Mouse (Mus musculus) hindbrain, embryonic 10.5 days (tissue): ENCODE data around the gene Uts2. TPM values are rescaled to one million over a fixed set of nuclear protein-coding genes. Genes with fewer than 3 reads are reported as not detected.

Source experiments
- DNase-seq: peaks from one replicate; pipeline ENCODE4 v3.0.0-alpha.2; 2017; ENCODE audit warnings: low spot score
- H3K27ac ChIP-seq: fragments of 300-500 bp; sonication (generic); 2 replicates; pipeline ENCODE4 v1.5.1; 2016; ENCODE audit warnings: mild to moderate bottlenecking, moderate library complexity
- H3K27me3 ChIP-seq: fragments of 300-500 bp; sonication (generic); 2 replicates; pipeline ENCODE4 v1.6.1; 2016; ENCODE audit warnings: mild to moderate bottlenecking; ENCODE audit not compliant: poor library complexity, insufficient read depth, severe bottlenecking
- H3K36me3 ChIP-seq: fragments of 300-500 bp; sonication (generic); 2 replicates; pipeline ENCODE4 v1.6.1; 2016; ENCODE audit warnings: mild to moderate bottlenecking, moderate library complexity
- H3K4me1 ChIP-seq: fragments of 300-500 bp; sonication (generic); replicated peaks from 2 replicates; pipeline ENCODE4 v1.6.1; 2016; ENCODE audit warnings: mild to moderate bottlenecking
- H3K4me3 ChIP-seq: fragments of 300-500 bp; sonication (generic); 2 replicates; pipeline ENCODE4 v1.5.1; 2016; ENCODE audit warnings: mild to moderate bottlenecking, moderate library complexity
- H3K9me3 ChIP-seq: fragments of 300-500 bp; sonication (generic); 2 replicates; pipeline ENCODE4 v1.6.1; 2016; ENCODE audit warnings: mild to moderate bottlenecking, moderate library complexity
- WGBS: fragments of 180-500 bp; shearing (Covaris S2); methylation state at CpG from one replicate; pipeline ENCODE4 v1.1.7; 2016; 5-methylcytosine and 5-hydroxymethylcytosine counted together
- polyA plus RNA-seq: library from polyadenylated mRNA; unstranded; fragments of >200 nt; fragmentation: Nextera tagmentation; extraction: Ambion mirVana; gene quantifications from 2 replicates; pipeline ENCODE4 v1.2.1, GENCODE M21; 2016

The Uts2 gene
- not detected in 2 replicates for polyA plus RNA-seq

GRCm38 (mm10) chr4:150996797-150997196 is at the start of gene Uts2:
Gene Uts2, plus strand, starts transcription at chr4:150997097.
- Histone ChIP-seq H3K4me1 (peaks cover 12% of the 10 kb centered on the region; the same call in 1 of the 2 replicates), H3K4me3 (no peak within 1 kb of the TSS), H3K9me3 (no peaks in the 10 kb centered on the region; the same call in 1 of the 2 replicates), H3K27me3 (no peaks in the 10 kb centered on the region), H3K36me3 (no peaks in the 10 kb centered on the region), H3K27ac (no peak within 1 kb of the TSS)
- WGBS = 91% methylated on average over 7 of the region's 7 CpGs
- DNase-seq = no peak

GRCm38 (mm10) chr4:150950972-150951371 is 45.9 kb upstream of the Uts2 start:
- no peak for DNase-seq
- Histone ChIP-seq H3K27me3 (no peaks in the 10 kb centered on the region), H3K9me3 (no peaks in the 10 kb centered on the region), H3K4me1 (0 out of 2 replicates have a peak, but pooled peaks cover 2% of the 10 kb centered on the region), H3K4me3 (no peak overlapping the region), H3K27ac (no peak overlapping the region), H3K36me3 (no peaks in the 10 kb centered on the region)
- WGBS = 88% methylated on average over 10 of the region's 10 CpGs

GRCm38 (mm10) chr4:150956369-150957105 is 40.4 kb upstream of the Uts2 start:
- H3K36me3 ChIP-seq = no peaks in the 10 kb centered on the region
- H3K9me3 ChIP-seq = no peaks in the 10 kb centered on the region
- no peaks in the 10 kb centered on the region for H3K27me3 ChIP-seq
- no peak overlapping the region for H3K4me3 ChIP-seq
- no peak for DNase-seq
- H3K27ac ChIP-seq = no peak overlapping the region
- 0 out of 2 replicates have a peak, but pooled peaks cover 2% of the 10 kb centered on the region for H3K4me1 ChIP-seq
- WGBS = 85% methylated on average over 13 of the region's 13 CpGs

DNA sequence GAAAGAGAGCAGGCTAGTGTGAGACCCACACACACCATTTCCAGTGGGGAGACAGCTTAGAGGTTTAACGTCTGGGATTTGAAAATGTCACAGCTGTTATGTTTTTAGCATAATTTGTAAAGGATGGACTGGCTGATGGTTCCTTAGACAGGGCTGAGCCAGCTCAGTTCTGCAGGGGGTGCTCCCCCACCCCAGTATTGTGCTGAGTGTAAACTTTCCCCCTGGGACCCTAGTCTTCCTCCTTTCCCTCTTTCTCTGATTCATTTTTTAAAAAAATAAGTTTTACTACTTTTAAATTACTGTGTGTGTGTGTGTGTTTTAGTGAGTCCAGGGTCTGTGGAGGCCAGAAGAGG is 39.8 kb upstream of the Uts2 start:
- Histone ChIP-seq H3K9me3 (no peaks in the 10 kb centered on the region), H3K4me3 (no peak overlapping the region), H3K4me1 (no peaks in the 10 kb centered on the region), H3K36me3 (no peaks in the 10 kb centered on the region), H3K27me3 (no peaks in the 10 kb centered on the region), H3K27ac (no peak overlapping the region)
- DNase-seq = no peak
- 82% methylated on average over 1 of the region's 1 CpGs for WGBS

- H3K27me3 ChIP-seq = no peaks in the 10 kb centered on the region
- H3K36me3 ChIP-seq = no peaks in the 10 kb centered on the region
- no peak overlapping the region for H3K4me3 ChIP-seq
- WGBS = 82% methylated on average over 7 of the region's 7 CpGs
- no peak overlapping the region for H3K27ac ChIP-seq
- DNase-seq = no peak
- no peaks in the 10 kb centered on the region for H3K9me3 ChIP-seq
- H3K4me1 ChIP-seq = no peaks in the 10 kb centered on the region
These were observed 38.4 kb upstream of the Uts2 start for GRCm38 (mm10) chr4:150958536-150958935.

DNA sequence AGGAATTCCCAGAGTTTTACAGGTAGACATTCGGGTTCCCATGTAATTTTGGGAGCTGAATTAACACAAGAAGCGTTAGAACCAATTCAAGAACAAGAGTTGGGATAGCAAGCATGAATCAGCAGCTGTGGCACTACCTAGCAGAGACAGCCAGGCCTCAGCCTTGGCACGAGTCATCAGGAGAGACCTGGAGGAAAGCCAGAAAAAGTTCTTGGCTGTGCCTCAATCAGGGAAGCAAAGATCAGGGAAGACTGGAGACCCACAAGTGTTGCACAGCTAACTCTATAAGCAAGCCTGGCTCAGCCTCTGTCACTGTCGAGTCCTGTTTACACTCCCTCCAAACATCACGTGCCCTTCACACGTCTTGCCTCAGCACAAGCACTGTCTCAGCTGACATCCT is 34.7 kb upstream of the Uts2 start:
- no peaks in the 10 kb centered on the region for H3K9me3 ChIP-seq
- 78% methylated on average over 6 of the region's 6 CpGs for WGBS
- no peaks in the 10 kb centered on the region for H3K27me3 ChIP-seq
- H3K36me3 ChIP-seq = no peaks in the 10 kb centered on the region
- H3K4me1 ChIP-seq = peaks cover 4% of the 10 kb centered on the region; the same call in 1 of the 2 replicates
- H3K4me3 ChIP-seq = no peak overlapping the region
- no peak for DNase-seq
- no peak overlapping the region for H3K27ac ChIP-seq

DNA sequence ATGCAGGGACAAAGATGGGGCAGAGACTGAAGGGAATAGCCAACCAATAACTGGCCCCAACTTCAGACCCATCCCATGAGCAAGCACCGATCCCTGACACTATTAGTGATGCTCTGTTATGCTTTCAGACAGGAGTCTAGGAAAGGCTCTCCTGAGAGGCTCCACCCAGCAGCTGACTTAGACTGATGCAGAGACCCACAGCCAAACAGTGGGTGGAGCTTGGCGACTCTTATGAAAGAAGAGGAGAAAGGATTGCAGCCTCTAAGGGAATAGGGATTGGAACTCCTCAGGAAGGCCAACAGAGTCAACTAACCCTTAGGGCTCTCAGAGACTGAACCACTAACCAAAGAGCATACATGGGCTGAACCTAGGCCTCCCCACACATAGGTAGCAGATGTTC is 33.2 kb upstream of the Uts2 start:
- H3K4me3 ChIP-seq = no peak overlapping the region
- H3K27me3 ChIP-seq = no peaks in the 10 kb centered on the region
- H3K27ac ChIP-seq = no peak overlapping the region
- H3K4me1 ChIP-seq = peaks cover 4% of the 10 kb centered on the region; the same call in 1 of the 2 replicates
- no peak for DNase-seq
- no peaks in the 10 kb centered on the region for H3K9me3 ChIP-seq
- H3K36me3 ChIP-seq = no peaks in the 10 kb centered on the region
- 72% methylated on average over 2 of the region's 2 CpGs for WGBS

- 18% methylated on average over 25 of the region's 25 CpGs for WGBS
- H3K27ac ChIP-seq = no peak overlapping the region
- no peaks in the 10 kb centered on the region for H3K9me3 ChIP-seq
- H3K4me3 ChIP-seq = peak overlapping the region; percentile 40
- H3K4me1 ChIP-seq = peaks cover 4% of the 10 kb centered on the region; the same call in 1 of the 2 replicates
- H3K27me3 ChIP-seq = no peaks in the 10 kb centered on the region
- H3K36me3 ChIP-seq = no peaks in the 10 kb centered on the region
- peak; percentile 84 for DNase-seq
These were observed 32.0 kb upstream of the Uts2 start for GRCm38 (mm10) chr4:150964635-150965554.

DNA sequence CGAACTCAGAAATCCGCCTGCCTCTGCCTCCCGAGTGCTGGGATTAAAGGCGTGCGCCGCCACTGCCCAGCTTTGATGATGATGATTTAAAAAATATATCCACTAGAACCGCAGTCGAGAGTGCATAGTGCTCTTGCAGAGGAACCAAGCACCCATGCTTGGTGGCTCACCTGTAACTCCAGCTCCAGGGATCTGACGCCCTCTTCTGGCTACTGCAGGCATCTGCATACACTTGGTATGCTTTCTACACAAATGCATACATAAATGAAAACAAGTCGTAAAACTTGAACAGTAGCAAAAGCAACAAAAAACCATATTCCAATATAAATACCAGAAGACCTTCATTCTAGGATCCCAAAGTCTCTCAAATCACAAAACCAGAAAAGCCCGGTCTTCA is 31.3 kb upstream of the Uts2 start:
- 72% methylated on average over 11 of the region's 11 CpGs for WGBS
- Histone ChIP-seq H3K27ac (no peak overlapping the region), H3K4me1 (peaks cover 4% of the 10 kb centered on the region; the same call in 1 of the 2 replicates), H3K27me3 (no peaks in the 10 kb centered on the region), H3K36me3 (no peaks in the 10 kb centered on the region), H3K9me3 (no peaks in the 10 kb centered on the region), H3K4me3 (no peak overlapping the region)
- no peak for DNase-seq

- WGBS = 21% methylated on average over 7 of the region's 7 CpGs
- Histone ChIP-seq H3K4me1 (peaks cover 4% of the 10 kb centered on the region; the same call in 1 of the 2 replicates), H3K9me3 (no peaks in the 10 kb centered on the region), H3K4me3 (no peak overlapping the region), H3K27ac (no peak overlapping the region), H3K36me3 (no peaks in the 10 kb centered on the region), H3K27me3 (no peaks in the 10 kb centered on the region)
- peak; percentile 45 for DNase-seq
These were observed 30.3 kb upstream of the Uts2 start for GRCm38 (mm10) chr4:150966556-150966955.

DNA sequence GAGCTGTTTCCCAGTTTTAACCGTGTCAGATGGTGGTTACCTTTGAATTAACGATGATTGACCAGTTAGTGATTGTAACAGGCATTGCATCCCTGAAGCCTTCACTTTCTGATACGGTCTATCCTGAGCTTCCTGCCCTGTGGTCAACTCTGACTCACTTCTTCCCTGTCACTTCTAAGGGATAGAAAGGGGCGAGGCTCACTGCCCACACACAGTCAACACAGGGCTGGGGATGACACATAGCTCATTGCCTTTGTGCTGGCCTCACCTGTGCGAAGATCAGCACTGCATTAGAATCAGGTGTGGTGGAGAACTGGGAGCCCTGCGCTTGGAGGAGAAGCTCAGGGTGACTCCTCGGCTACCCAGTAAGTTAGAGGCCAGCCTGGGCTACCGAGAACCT is 27.9 kb upstream of the Uts2 start:
- Histone ChIP-seq H3K27me3 (no peaks in the 10 kb centered on the region), H3K4me1 (peaks cover 4% of the 10 kb centered on the region; the same call in 1 of the 2 replicates), H3K27ac (no peak overlapping the region), H3K4me3 (no peak overlapping the region), H3K9me3 (no peaks in the 10 kb centered on the region), H3K36me3 (no peaks in the 10 kb centered on the region)
- 89% methylated on average over 8 of the region's 8 CpGs for WGBS
- DNase-seq = no peak

GRCm38 (mm10) chr4:150973264-150973663 is 23.6 kb upstream of the Uts2 start:
- Histone ChIP-seq H3K9me3 (no peaks in the 10 kb centered on the region), H3K27me3 (no peaks in the 10 kb centered on the region), H3K4me3 (no peak overlapping the region), H3K27ac (no peak overlapping the region), H3K36me3 (no peaks in the 10 kb centered on the region), H3K4me1 (no peaks in the 10 kb centered on the region)
- no peak for DNase-seq
- WGBS = 85% methylated on average over 8 of the region's 8 CpGs

GRCm38 (mm10) chr4:150975145-150975544 is 21.8 kb upstream of the Uts2 start:
- 45% methylated on average over 1 of the region's 1 CpGs for WGBS
- Histone ChIP-seq H3K4me3 (no peak overlapping the region), H3K27ac (no peak overlapping the region), H3K27me3 (no peaks in the 10 kb centered on the region), H3K36me3 (no peaks in the 10 kb centered on the region), H3K4me1 (no peaks in the 10 kb centered on the region), H3K9me3 (no peaks in the 10 kb centered on the region)
- no peak for DNase-seq
